Mouse (Mus musculus) kidney, postnatal 0 days (tissue): ENCODE measurements around the gene Sytl2. TPM values are rescaled to one million over a fixed set of nuclear protein-coding genes. Genes with fewer than 3 reads are reported as not detected.

Experiments used
- ATAC-seq: fragments of 200-750 bp; cut with Nextera tagmentation; replicated peaks from 2 replicates; pipeline ENCODE4 v1.8.0; 2017; ENCODE audit warnings: low read depth, moderate number of reproducible peaks, moderate TSS enrichment, moderate library complexity; ENCODE audit not compliant: low FRiP score
- DNase-seq: peaks from one replicate; pipeline ENCODE4 v3.0.0-alpha.2; 2016; ENCODE audit warnings: low spot score
- H3K27ac ChIP-seq: fragments of 300-500 bp; sonication (generic); 2 replicates; pipeline ENCODE4 v1.5.1; 2014; ENCODE audit warnings: mild to moderate bottlenecking
- H3K27me3 ChIP-seq: fragments of 300-500 bp; sonication (generic); 2 replicates; pipeline ENCODE4 v1.6.1; 2014; ENCODE audit warnings: low read length, mixed read lengths; ENCODE audit not compliant: insufficient read depth
- H3K36me3 ChIP-seq: fragments of 300-500 bp; sonication (generic); 2 replicates; pipeline ENCODE4 v1.6.1; 2014; ENCODE audit warnings: low read length, mixed read lengths; ENCODE audit not compliant: insufficient read depth
- H3K4me1 ChIP-seq: fragments of 300-500 bp; sonication (generic); replicated peaks from 2 replicates; pipeline ENCODE4 v1.6.1; 2014; ENCODE audit warnings: antibody characterized with exemption, low read length, mixed read lengths; ENCODE audit not compliant: insufficient read depth
- H3K4me2 ChIP-seq: fragments of 300-500 bp; sonication (generic); 2 replicates; pipeline ENCODE4 v1.6.1; 2014; ENCODE audit warnings: mild to moderate bottlenecking, low read length, moderate library complexity, mixed read lengths
- H3K4me3 ChIP-seq: fragments of 300-500 bp; sonication (generic); replicated peaks from 2 replicates; pipeline ENCODE4 v1.5.1; 2014; ENCODE audit warnings: low read depth, low read length
- H3K9ac ChIP-seq: fragments of 300-500 bp; sonication (generic); 2 replicates; pipeline ENCODE4 v1.6.1; 2014; ENCODE audit warnings: low read depth, low read length
- H3K9me3 ChIP-seq: fragments of 300-500 bp; sonication (generic); replicated peaks from 2 replicates; pipeline ENCODE4 v1.6.1; 2016; ENCODE audit warnings: low read length, inconsistent platforms, mixed read lengths
- CTCF ChIP-seq: IDR thresholded peaks from 2 replicates; pipeline ENCODE4 v1.5.1; 2016; ENCODE audit warnings: antibody characterized with exemption, low read depth, mild to moderate bottlenecking, moderate library complexity
- WGBS: fragments of 180-500 bp; shearing (Covaris S2); extraction: QIAGEN DNeasy Blood & Tissue Kit; methylation state at CpG from one replicate; pipeline ENCODE4 v1.1.7; 2014; 5-methylcytosine and 5-hydroxymethylcytosine counted together
- polyA plus RNA-seq: library from polyadenylated mRNA; unstranded; fragments of >200 nt; fragmentation: Nextera tagmentation; extraction: Ambion mirVana; gene quantifications from 2 replicates; pipeline ENCODE4 v1.2.1, GENCODE M21; 2015

Gene Sytl2
- 14.9 and 16.5 TPM in 2 replicates for polyA plus RNA-seq

GRCm38 (mm10) chr7:90301942-90302646 is at the start of gene Sytl2:
Gene Sytl2 (plus strand): TSS chr7:90302252.
- WGBS: 1% methylated on average over 41 of the region's 43 CpGs
- Histone ChIP-seq H3K4me2 (peak within 1 kb of the TSS; percentile 96), H3K36me3 (no peaks in the 10 kb centered on the region), H3K4me1 (no peaks in the 10 kb centered on the region), H3K9ac (peak within 1 kb of the TSS; percentile 61), H3K4me3 (peak within 1 kb of the TSS; percentile 63), H3K27me3 (no peaks in the 10 kb centered on the region), H3K9me3 (no peaks in the 10 kb centered on the region), H3K27ac (no peak within 1 kb of the TSS)
- peak; percentile 55 for TF ChIP-seq CTCF
- ATAC-seq: peak; percentile 76
- peak; percentile 64 for DNase-seq

GRCm38 (mm10) chr7:90252946-90253345 is 49.1 kb upstream of the Sytl2 start:
- no peak for ATAC-seq

GRCm38 (mm10) chr7:90258701-90259100 is 43.4 kb upstream of the Sytl2 start:
- DNase-seq: no peak
- 79% methylated on average over 2 of the region's 2 CpGs for WGBS
- TF ChIP-seq CTCF: no peak
- Histone ChIP-seq H3K27ac (no peak overlapping the region), H3K4me3 (no peak overlapping the region), H3K9ac (no peak overlapping the region), H3K36me3 (no peaks in the 10 kb centered on the region), H3K27me3 (no peaks in the 10 kb centered on the region), H3K9me3 (no peaks in the 10 kb centered on the region), H3K4me1 (no peaks in the 10 kb centered on the region), H3K4me2 (no peak overlapping the region)
- no peak for ATAC-seq

More at GRCm38 (mm10) chr7:90252946-90253345, 49.1 kb upstream of the Sytl2 start:
- H3K9me3 ChIP-seq: no peaks in the 10 kb centered on the region
- no peaks in the 10 kb centered on the region for H3K27me3 ChIP-seq
- no peak overlapping the region for H3K4me3 ChIP-seq
- no peak overlapping the region for H3K4me2 ChIP-seq
- no peaks in the 10 kb centered on the region for H3K4me1 ChIP-seq
- H3K27ac ChIP-seq: no peak overlapping the region
- 64% methylated on average over 5 of the region's 5 CpGs for WGBS
- no peaks in the 10 kb centered on the region for H3K36me3 ChIP-seq
- peak; percentile 63 for TF ChIP-seq CTCF
- DNase-seq: no peak
- H3K9ac ChIP-seq: no peak overlapping the region

- Histone ChIP-seq H3K4me2 (no peak overlapping the region), H3K4me1 (no peaks in the 10 kb centered on the region), H3K4me3 (no peak overlapping the region), H3K27me3 (no peaks in the 10 kb centered on the region), H3K9me3 (no peaks in the 10 kb centered on the region), H3K36me3 (no peaks in the 10 kb centered on the region), H3K27ac (no peak overlapping the region), H3K9ac (no peak overlapping the region)
- TF ChIP-seq CTCF: no peak
- WGBS: 80% methylated on average over 2 of the region's 2 CpGs
- no peak for ATAC-seq
- DNase-seq: no peak
These were observed 42.2 kb upstream of the Sytl2 start for GRCm38 (mm10) chr7:90259899-90260298.

- Histone ChIP-seq H3K9ac (no peak overlapping the region), H3K9me3 (no peaks in the 10 kb centered on the region), H3K4me3 (no peak overlapping the region), H3K36me3 (no peaks in the 10 kb centered on the region), H3K27me3 (no peaks in the 10 kb centered on the region), H3K27ac (no peak overlapping the region), H3K4me2 (no peak overlapping the region), H3K4me1 (no peaks in the 10 kb centered on the region)
- no peak for TF ChIP-seq CTCF
- DNase-seq (no peak), ATAC-seq (no peak)
- WGBS: 32% methylated on average over 7 of the region's 7 CpGs
These were observed 40.0 kb upstream of the Sytl2 start for GRCm38 (mm10) chr7:90261902-90262599.

- H3K27ac ChIP-seq: no peak within 1 kb of the TSS
- no peak within 1 kb of the TSS; the same call in 1 of the 2 replicates for H3K4me3 ChIP-seq
- H3K27me3 ChIP-seq: no peaks in the 10 kb centered on the region
- H3K36me3 ChIP-seq: no peaks in the 10 kb centered on the region
- ATAC-seq (peak; percentile 85), DNase-seq (peak; percentile 92)
- H3K4me2 ChIP-seq: peak within 1 kb of the TSS; percentile 44
- TF ChIP-seq CTCF: peak; percentile 99
- 8% methylated on average over 28 of the region's 28 CpGs for WGBS
- H3K9me3 ChIP-seq: no peaks in the 10 kb centered on the region
- H3K4me1 ChIP-seq: no peaks in the 10 kb centered on the region
- H3K9ac ChIP-seq: no peak within 1 kb of the TSS
These were observed 36.6 kb upstream of the Sytl2 start, which contains the start of gene Ccdc83 for GRCm38 (mm10) chr7:90265289-90265970. Gene Ccdc83 (minus strand): TSS chr7:90265777.
